Mouse (Mus musculus): ENCODE measurements around the gene Tcf3.

DNA sequence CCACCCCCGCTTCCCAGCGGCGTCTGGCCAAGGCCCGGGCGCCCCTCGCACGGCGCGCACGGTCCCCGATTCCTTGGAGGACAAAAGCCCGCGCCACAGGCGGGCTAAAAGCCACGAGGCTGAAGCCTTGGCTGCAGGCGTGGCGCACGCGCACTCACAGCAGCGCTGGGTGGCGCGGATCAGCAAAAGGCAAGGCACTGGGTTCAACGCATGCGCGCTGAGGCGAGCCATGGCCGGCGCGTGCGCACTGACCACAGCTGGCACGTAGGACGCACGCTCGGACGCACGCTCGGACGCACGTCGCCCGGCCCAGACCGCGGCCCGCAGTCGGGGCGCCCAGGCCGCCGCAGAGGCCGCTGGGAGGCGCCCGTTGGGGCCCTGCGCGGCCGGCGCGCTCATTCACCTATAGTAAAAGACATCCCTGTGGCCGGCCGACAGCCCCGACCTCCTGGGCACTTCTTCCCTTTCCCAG lies 34.7 kb downstream of the Tcf3 start:
- TF ChIP-seq EP300 (optimal IDR thresholded peaks at IDR 0.05) (no peak), CTCF (IDR thresholded peaks at IDR 0.05; ENCODE audit: low read depth) (peak; percentile 22)
